Mouse (Mus musculus) lung, postnatal 0 days (tissue): ENCODE data around the gene Dhx16.

ENCODE experiments used
- CTCF ChIP-seq: IDR thresholded peaks from 2 replicates; pipeline ENCODE4 v1.5.1; 2016; ENCODE audit warnings: antibody characterized with exemption, mild to moderate bottlenecking
- EP300 ChIP-seq: IDR thresholded peaks from 2 replicates; pipeline ENCODE4 v1.6.1; 2016; ENCODE audit warnings: antibody characterized with exemption, mild to moderate bottlenecking, control low read depth

DNA sequence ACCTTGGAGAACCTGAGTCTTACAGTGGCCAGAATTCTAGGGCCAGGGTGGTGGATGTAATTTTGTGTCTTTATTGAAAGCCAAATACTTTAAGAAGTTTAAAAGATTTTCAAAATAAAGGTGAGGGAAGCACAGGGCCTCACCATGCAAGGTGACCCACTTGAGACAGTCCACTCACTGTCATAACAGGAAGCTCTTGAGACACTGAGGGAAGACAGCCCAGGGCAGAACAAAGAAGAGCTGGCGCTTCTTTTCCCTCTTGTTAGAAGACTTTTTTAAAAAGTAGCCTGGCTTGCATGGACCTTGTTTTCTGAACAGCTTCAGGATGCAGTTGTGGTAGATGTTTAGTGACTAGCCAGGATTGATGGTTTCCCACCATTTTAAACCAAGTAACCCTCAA is 40.8 kb downstream of the Dhx16 start:
- TF ChIP-seq CTCF (no peak), EP300 (no peak)
